Mouse (Mus musculus): ENCODE results near the gene Nabp2.
A peak's percentile ranks its signal among the peaks of the same experiment; 100 is the strongest.

Gene Nabp2

GRCm38 (mm10) chr10:128382482-128382881, 28.8 kb downstream of the Nabp2 start:
- no peak for DNase-seq

- no peak for DNase-seq
These were observed 30.7 kb downstream of the Nabp2 start for GRCm38 (mm10) chr10:128380565-128380964.

- peak in 1 of 2 experiments; percentile 27 for DNase-seq
These were observed 32.0 kb downstream of the Nabp2 start for GRCm38 (mm10) chr10:128379260-128379659.

- peak in 1 of 2 experiments; percentile 28 for DNase-seq
These were observed 32.8 kb downstream of the Nabp2 start for GRCm38 (mm10) chr10:128378462-128378861.

- DNase-seq, result no peak
These were observed 33.3 kb downstream of the Nabp2 start for GRCm38 (mm10) chr10:128377940-128378448.

- peak in 1 of 2 experiments; percentile 49 for DNase-seq
These were observed 33.9 kb downstream of the Nabp2 start for GRCm38 (mm10) chr10:128377222-128377939.

GRCm38 (mm10) chr10:128376455-128377211, 34.7 kb downstream of the Nabp2 start, which contains the start of gene Ankrd52:
Ankrd52 (plus strand) TSS chr10:128377115.
- peak; percentile 82 to 96 for DNase-seq

- DNase-seq, result no peak
These were observed 35.2 kb downstream of the Nabp2 start for GRCm38 (mm10) chr10:128376099-128376454.

- no peak for DNase-seq
These were observed 36.9 kb downstream of the Nabp2 start for GRCm38 (mm10) chr10:128374393-128374792.

GRCm38 (mm10) chr10:128372989-128373748, 38.1 kb downstream of the Nabp2 start:
- DNase-seq, result no peak

- no peak for DNase-seq
These were observed 39.1 kb downstream of the Nabp2 start for GRCm38 (mm10) chr10:128372142-128372541.

GRCm38 (mm10) chr10:128370601-128371000, 40.7 kb downstream of the Nabp2 start:
- DNase-seq, result no peak

GRCm38 (mm10) chr10:128370021-128370420, 41.3 kb downstream of the Nabp2 start:
- no peak for DNase-seq

- no peak for DNase-seq
These were observed 41.7 kb downstream of the Nabp2 start for GRCm38 (mm10) chr10:128369599-128369998.

GRCm38 (mm10) chr10:128369218-128369543, 42.1 kb downstream of the Nabp2 start:
- DNase-seq, result no peak

GRCm38 (mm10) chr10:128368402-128369217, 42.7 kb downstream of the Nabp2 start, which contains the start of gene Coq10a:
Coq10a (minus strand) TSS chr10:128368997.
- DNase-seq, result peak; percentile 93 to 98

- peak in 1 of 2 experiments; percentile 22 for DNase-seq
These were observed 43.3 kb downstream of the Nabp2 start for GRCm38 (mm10) chr10:128367899-128368401.

GRCm38 (mm10) chr10:128362568-128362967, 48.7 kb downstream of the Nabp2 start:
- peak; percentile 41 to 43 for DNase-seq

- no peak for DNase-seq
These were observed 49.5 kb downstream of the Nabp2 start for GRCm38 (mm10) chr10:128361836-128362235.

- DNase-seq, result no peak
These were observed 52.1 kb downstream of the Nabp2 start for GRCm38 (mm10) chr10:128359226-128359625.

GRCm38 (mm10) chr10:128358796-128359195, 52.5 kb downstream of the Nabp2 start:
- DNase-seq, result peak; percentile 61 to 70

Measured in cerebellum, adult 18-20 months (tissue).